Mouse (Mus musculus): ENCODE data around the gene Lsm7. TPM values are rescaled to one million over a fixed set of nuclear protein-coding genes. Genes with fewer than 3 reads are reported as not detected.

Gene Lsm7
- total and polyA plus RNA-seq, 3 experiments, result 198 to 411 (median 374) TPM

GRCm38 (mm10) chr10:80841685-80842084 lies 13.3 kb downstream of the Lsm7 start:
- peaks cover 50% of the 10 kb centered on the region for H3K27me3 ChIP-seq (replicated peaks)
- no peak overlapping the region for H3K27ac ChIP-seq (ENCODE audit: insufficient read depth, low read depth)
- no peak overlapping the region for H3K4me2 ChIP-seq (ENCODE audit: insufficient read depth, low read depth, poor library complexity, severe bottlenecking)
- no peak overlapping the region for H3K4me3 ChIP-seq (replicated peaks in 1 of 3; ENCODE audit: low read depth in 2 of 3, low read length in 2 of 3, poor library complexity in 1 of 3)
- H3K9me3 ChIP-seq (replicated peaks; ENCODE audit: low read length), result no peaks in the 10 kb centered on the region
- peaks cover 0 to 12% of the 10 kb centered on the region in 2 experiments; a peak in 2 of 4 replicates for H3K4me1 ChIP-seq (ENCODE audit: control insufficient read depth in 1 of 2, insufficient read depth in 2 of 2)
- no peak for DNase-seq (ENCODE audit: extremely low read depth)
- H3K36me3 ChIP-seq (replicated peaks in 1 of 2; ENCODE audit: control insufficient read depth in 1 of 2, insufficient read depth in 1 of 2, low read length in 1 of 2), result no peaks in the 10 kb centered on the region
- no peaks in the 10 kb centered on the region for H3K79me2 ChIP-seq (replicated peaks; ENCODE audit: control insufficient read depth, extremely low read depth, insufficient read depth, poor library complexity, severe bottlenecking)
- in situ Hi-C loops (cut with MboI; ENCODE audit: low pct_ligation_motif_present, low pct_unique_long_range_greater_than_20kb, low sequenced_read_pairs), result no loop called here
- no peak overlapping the region for H3K9ac ChIP-seq (ENCODE audit: insufficient read depth, low read depth)
- dilution Hi-C loops (cut with MboI; ENCODE audit: extremely low pct_ligation_motif_present, extremely low pct_unique_long_range_greater_than_20kb, low sequenced_read_pairs), result no loop called here
- TF ChIP-seq NRF1 (IDR thresholded peaks at IDR 0.05; ENCODE audit: low read depth, low read length), result no peak
- TF ChIP-seq ZKSCAN1 (IDR thresholded peaks at IDR 0.05; ENCODE audit: borderline replicate concordance, low read depth, low read length), result no peak
- TF ChIP-seq MYC (IDR thresholded peaks at IDR 0.05; ENCODE audit: low read depth, low read length), result no peak
- TF ChIP-seq CHD2 (IDR thresholded peaks at IDR 0.05; ENCODE audit: low read length), result no peak
- TF ChIP-seq HCFC1 (IDR thresholded peaks at IDR 0.05; ENCODE audit: low read depth, low read length), result no peak
- TF ChIP-seq CTCF (conservative IDR thresholded peaks at IDR 0.05 in 1 of 2, IDR thresholded peaks at IDR 0.05 in 1 of 2; ENCODE audit: low read depth in 2 of 2, low read length in 2 of 2), result no peak
- TF ChIP-seq E2F4 (IDR thresholded peaks at IDR 0.05; ENCODE audit: insufficient replicate concordance, low read depth, low read length), result no peak
- no peak for TF ChIP-seq NELFE (IDR thresholded peaks at IDR 0.05; ENCODE audit: low read depth, low read length)
- TF ChIP-seq POLR2AphosphoS2 (IDR thresholded peaks at IDR 0.05; ENCODE audit: low read depth, low read length), result no peak
- TF ChIP-seq ZC3H11A (IDR thresholded peaks at IDR 0.05; ENCODE audit: low read depth, low read length), result no peak
- no peak for TF ChIP-seq ETS1 (conservative IDR thresholded peaks at IDR 0.05; ENCODE audit: low read depth, low read length)
- TF ChIP-seq RCOR1 (conservative IDR thresholded peaks at IDR 0.05; ENCODE audit: low read depth, low read length), result no peak

GRCm38 (mm10) chr10:80839848-80840247 lies 15.2 kb downstream of the Lsm7 start:
- Histone ChIP-seq H3K4me3 (replicated peaks in 1 of 3; ENCODE audit: low read depth in 2 of 3, low read length in 2 of 3, poor library complexity in 1 of 3) (no peak overlapping the region), H3K9me3 (replicated peaks; ENCODE audit: low read length) (no peaks in the 10 kb centered on the region), H3K79me2 (replicated peaks; ENCODE audit: control insufficient read depth, extremely low read depth, insufficient read depth, poor library complexity, severe bottlenecking) (no peaks in the 10 kb centered on the region), H3K27ac (ENCODE audit: insufficient read depth, low read depth) (no peak overlapping the region), H3K27me3 (replicated peaks) (peaks cover 42% of the 10 kb centered on the region), H3K36me3 (replicated peaks in 1 of 2; ENCODE audit: control insufficient read depth in 1 of 2, insufficient read depth in 1 of 2, low read length in 1 of 2) (peaks cover 0 to 2% of the 10 kb centered on the region in 2 experiments), H3K4me1 (ENCODE audit: control insufficient read depth in 1 of 2, insufficient read depth in 2 of 2) (peaks cover 0 to 12% of the 10 kb centered on the region in 2 experiments; a peak in 2 of 4 replicates), H3K9ac (ENCODE audit: insufficient read depth, low read depth) (no peak overlapping the region), H3K4me2 (ENCODE audit: insufficient read depth, low read depth, poor library complexity, severe bottlenecking) (no peak overlapping the region)
- DNase-seq (ENCODE audit: extremely low read depth), result no peak
- dilution Hi-C loops (cut with MboI; ENCODE audit: extremely low pct_ligation_motif_present, extremely low pct_unique_long_range_greater_than_20kb, low sequenced_read_pairs), result no loop called here
- TF ChIP-seq MAZ (IDR thresholded peaks at IDR 0.05; ENCODE audit: low read depth, low read length), result no peak
- TF ChIP-seq SMC3 (IDR thresholded peaks at IDR 0.05; ENCODE audit: low read depth, low read length), result no peak
- no peak for TF ChIP-seq ETS1 (conservative IDR thresholded peaks at IDR 0.05; ENCODE audit: low read depth, low read length)
- TF ChIP-seq MAX (IDR thresholded peaks at IDR 0.05; ENCODE audit: low read length), result no peak
- TF ChIP-seq RAD21 (IDR thresholded peaks at IDR 0.05; ENCODE audit: low read depth, low read length), result no peak
- no peak for TF ChIP-seq SIN3A (IDR thresholded peaks at IDR 0.05; ENCODE audit: low read length)
- in situ Hi-C loops (cut with MboI; ENCODE audit: low pct_ligation_motif_present, low pct_unique_long_range_greater_than_20kb, low sequenced_read_pairs), result no loop called here

All from CH12.LX (cell line).